Comparison of ENCODE assay signal across 13 mouse cellular contexts in the genomic region with DNA sequence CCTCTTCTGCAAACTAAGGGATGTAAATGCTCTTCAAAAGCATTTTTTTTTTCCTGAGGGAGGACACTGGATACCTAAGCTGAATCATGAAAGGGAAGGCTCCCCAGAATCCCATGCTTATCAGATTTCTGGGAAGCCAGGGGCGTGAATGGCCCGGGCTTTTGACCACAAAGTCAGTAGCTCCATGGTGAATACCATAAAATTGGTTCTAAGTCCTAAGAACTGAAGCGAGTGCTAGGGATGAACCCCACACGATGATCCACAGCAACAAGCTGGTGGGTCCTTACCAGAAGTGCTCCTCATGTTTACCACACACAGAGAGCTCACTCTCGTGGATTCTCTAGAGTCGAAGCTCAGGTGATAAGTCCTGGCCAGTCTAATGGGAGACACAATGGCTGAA. TPM values are rescaled to one million over a fixed set of nuclear protein-coding genes. Genes with fewer than 3 reads are reported as not detected.
A peak's percentile ranks its signal among the peaks of the same experiment; 100 is the strongest.
DNase-seq lines count a peak whose midpoint lies in the region; ATAC-seq and TF ChIP-seq lines count a peak whose summit lies in the region.
"Had no signal": no experiment of that assay in that cellular context is flagged by ENCODE, and none has a peak within 500 bp of the region (broad histone marks: within the 10 kb centered on the region; RNA-seq: fewer than 3 reads in every experiment).

No protein-coding gene starts in this region.

- no peak for DNase-seq in heart, embryonic 10.5 days (ENCODE audit: low spot score)
- DNase-seq in heart, postnatal 36 days = no peak
- no peak for DNase-seq in midbrain, embryonic 14.5 days
- no peak for DNase-seq in limb, embryonic 10.5 days (ENCODE audit: low spot score)
- DNase-seq in yolk sac, embryonic 10.5 days (ENCODE audit: low spot score) = no peak
- DNase-seq: cerebellum, adult 9-10 months; gastrocnemius, postnatal 25 days; lung, postnatal 4 days had no signal

- TF ChIP-seq POLR2A in myocyte (IDR thresholded peaks at IDR 0.05; ENCODE audit: insufficient read length, low read depth) = no peak

- no peak overlapping the region for H3ac ChIP-seq in myocyte (ENCODE audit: control insufficient read depth, insufficient read length)

- H3K79me2 ChIP-seq in myocyte (ENCODE audit: control insufficient read depth, insufficient read depth) = no peaks in the 10 kb centered on the region

- H3K9ac ChIP-seq in midbrain, embryonic 15.5 days = no peak overlapping the region
- H3K9ac ChIP-seq in midbrain, embryonic 14.5 days (replicated peaks; ENCODE audit: low read length) = no peak overlapping the region
- no peak overlapping the region for H3K9ac ChIP-seq in kidney, embryonic 15.5 days

- peak overlapping the region; percentile 18; the same call in 1 of the 2 replicates for H3K27ac ChIP-seq in heart, embryonic 10.5 days
- no peak overlapping the region for H3K27ac ChIP-seq in midbrain, embryonic 15.5 days
- no peak overlapping the region for H3K27ac ChIP-seq in midbrain, embryonic 14.5 days (replicated peaks; ENCODE audit: low read depth, low read length)
- peak overlapping the region; percentile 81 for H3K27ac ChIP-seq in limb, embryonic 10.5 days
- H3K27ac ChIP-seq in kidney, embryonic 15.5 days = no peak overlapping the region
- H3K27ac ChIP-seq: kidney, postnatal 0 days had no signal

- H3K4me3 ChIP-seq in heart, embryonic 10.5 days = no peak overlapping the region
- H3K4me3 ChIP-seq in midbrain, embryonic 15.5 days = no peak overlapping the region
- H3K4me3 ChIP-seq in midbrain, embryonic 14.5 days (replicated peaks; ENCODE audit: low read depth, low read length) = no peak overlapping the region
- peak overlapping the region; percentile 51; the same call in 1 of the 2 replicates for H3K4me3 ChIP-seq in limb, embryonic 10.5 days
- peak overlapping the region; percentile 33 for H3K4me3 ChIP-seq in myocyte
- H3K4me3 ChIP-seq in kidney, embryonic 15.5 days (replicated peaks) = no peak overlapping the region

- 43% methylated on average over 6 of the region's 6 CpGs for WGBS in heart, embryonic 10.5 days
- WGBS in midbrain, embryonic 15.5 days = 71% methylated on average over 6 of the region's 6 CpGs
- WGBS in midbrain, embryonic 14.5 days = 57% methylated on average over 6 of the region's 6 CpGs
- WGBS in limb, embryonic 10.5 days = 54% methylated on average over 6 of the region's 6 CpGs
- WGBS in kidney, embryonic 15.5 days = 37% methylated on average over 6 of the region's 6 CpGs

- H3K27me3 ChIP-seq in heart, embryonic 10.5 days (ENCODE audit: insufficient read depth, poor library complexity, severe bottlenecking) = no peaks in the 10 kb centered on the region
- no peaks in the 10 kb centered on the region for H3K27me3 ChIP-seq in midbrain, embryonic 15.5 days (replicated peaks)
- no peaks in the 10 kb centered on the region for H3K27me3 ChIP-seq in midbrain, embryonic 14.5 days (ENCODE audit: control insufficient read depth, insufficient read depth, low read length)
- H3K27me3 ChIP-seq in limb, embryonic 10.5 days (ENCODE audit: low read depth, poor library complexity, severe bottlenecking) = no peaks in the 10 kb centered on the region
- no peaks in the 10 kb centered on the region for H3K27me3 ChIP-seq in myocyte (ENCODE audit: control insufficient read depth, insufficient read depth, insufficient read length)
- no peaks in the 10 kb centered on the region for H3K27me3 ChIP-seq in kidney, embryonic 15.5 days

- peak overlapping the region; percentile 62; the same call in 1 of the 2 replicates for H3K4me2 ChIP-seq in midbrain, embryonic 15.5 days
- no peak overlapping the region for H3K4me2 ChIP-seq in midbrain, embryonic 14.5 days (ENCODE audit: low read length)
- H3K4me2 ChIP-seq in myocyte (ENCODE audit: low read depth) = peak overlapping the region; percentile 88
- H3K4me2 ChIP-seq in kidney, embryonic 15.5 days = no peak overlapping the region

- intact Hi-C loops in heart, postnatal 36 days (cut with DNase I) = loop anchor here (5.0 kb wide), 1 partner anchor 107 kb away; no protein-coding TSS in a partner anchor

- ATAC-seq in midbrain, embryonic 15.5 days (replicated peaks) = no peak
- ATAC-seq in midbrain, embryonic 14.5 days (ENCODE audit: low FRiP score, low TSS enrichment) = no peak
- ATAC-seq in kidney, embryonic 15.5 days (replicated peaks; ENCODE audit: low FRiP score) = no peak
- ATAC-seq: forebrain, embryonic 16.5 days had no signal

- H3K9me3 ChIP-seq in heart, embryonic 10.5 days = no peaks in the 10 kb centered on the region
- no peaks in the 10 kb centered on the region for H3K9me3 ChIP-seq in midbrain, embryonic 15.5 days
- H3K9me3 ChIP-seq in midbrain, embryonic 14.5 days (ENCODE audit: control insufficient read depth, low read length) = no peaks in the 10 kb centered on the region
- H3K9me3 ChIP-seq in limb, embryonic 10.5 days (replicated peaks) = no peaks in the 10 kb centered on the region
- H3K9me3 ChIP-seq in kidney, embryonic 15.5 days (replicated peaks) = no peaks in the 10 kb centered on the region

- no peaks in the 10 kb centered on the region for H3K36me3 ChIP-seq in heart, embryonic 10.5 days
- no peaks in the 10 kb centered on the region for H3K36me3 ChIP-seq in midbrain, embryonic 15.5 days (replicated peaks)
- no peaks in the 10 kb centered on the region for H3K36me3 ChIP-seq in midbrain, embryonic 14.5 days (ENCODE audit: control insufficient read depth, insufficient read depth, low read length)
- no peaks in the 10 kb centered on the region for H3K36me3 ChIP-seq in limb, embryonic 10.5 days
- no peaks in the 10 kb centered on the region for H3K36me3 ChIP-seq in myocyte (ENCODE audit: control insufficient read depth, insufficient read depth)
- no peaks in the 10 kb centered on the region for H3K36me3 ChIP-seq in kidney, embryonic 15.5 days

- H3K4me1 ChIP-seq in heart, embryonic 10.5 days = 0 out of 2 replicates have a peak, but pooled peaks cover 6% of the 10 kb centered on the region
- peaks cover 16% of the 10 kb centered on the region for H3K4me1 ChIP-seq in midbrain, embryonic 15.5 days
- H3K4me1 ChIP-seq in midbrain, embryonic 14.5 days (ENCODE audit: control insufficient read depth, insufficient read depth, low read length) = no peaks in the 10 kb centered on the region
- H3K4me1 ChIP-seq in limb, embryonic 10.5 days = peaks cover 23% of the 10 kb centered on the region
- H3K4me1 ChIP-seq in kidney, embryonic 15.5 days = peaks cover 15% of the 10 kb centered on the region; the same call in 1 of the 2 replicates

TF ChIP-seq in myocyte, 11 proteins besides CTCF, POLR2A, EP300 and RAD21:
- TF ChIP-seq E2F4 (IDR thresholded peaks at IDR 0.05; ENCODE audit: insufficient read depth) = no peak
- no peak for TF ChIP-seq CEBPB (IDR thresholded peaks at IDR 0.05; ENCODE audit: insufficient read depth, poor library complexity, severe bottlenecking)
- TF ChIP-seq TCF3 (IDR thresholded peaks at IDR 0.05; ENCODE audit: insufficient read length, low read depth) = no peak
- TF ChIP-seq REST (IDR thresholded peaks at IDR 0.05; ENCODE audit: insufficient read depth, insufficient read length) = no peak
- TF ChIP-seq SRF (IDR thresholded peaks at IDR 0.05; ENCODE audit: control insufficient read depth, insufficient read length, low read depth) = no peak
- no peak for TF ChIP-seq POLR2AphosphoS2 (IDR thresholded peaks at IDR 0.05; ENCODE audit: insufficient read length, low read depth)

RNA-seq across cellular contexts. Expression of a gene that starts 1.6 kb away (rescaled TPM):
- polyA plus RNA-seq in heart, embryonic 10.5 days (2016; fragmentation: Nextera tagmentation; extraction: Ambion mirVana) = 0.48 and 1.1 TPM in 2 replicates
- 1 to 10 TPM; 8.0 to 8.4 TPM for total RNA-seq in heart, postnatal 36 days (2021)
- 1.5 and 1.8 TPM in 2 replicates for polyA plus RNA-seq in midbrain, embryonic 15.5 days (2015; fragmentation: Nextera tagmentation; extraction: Ambion mirVana)
- 1.9 and 2.3 TPM in 2 replicates for polyA plus RNA-seq in midbrain, embryonic 14.5 days (2014; fragmentation: Nextera tagmentation; extraction: Ambion mirVana)
- 1.1 and 1.6 TPM in 2 replicates for polyA plus RNA-seq in limb, embryonic 10.5 days (2016; fragmentation: Nextera tagmentation; extraction: Ambion mirVana)
- 2.1 TPM for polyA plus RNA-seq in myocyte (2012; fragmentation: generic; extraction: Trizol)
- polyA plus RNA-seq in kidney, embryonic 15.5 days (2015; fragmentation: Nextera tagmentation; extraction: Ambion mirVana) = 0.47 and 0.63 TPM in 2 replicates

Comparison
In these comparisons a context has a peak if more than half of its experiments do, and no peak if none do; other contexts are left out.
1. H3K4me2 ChIP-seq: peak in midbrain, embryonic 15.5 days (single experiment) and myocyte (single experiment); none in midbrain, embryonic 14.5 days (single experiment) and kidney, embryonic 15.5 days (single experiment).
2. H3K27ac ChIP-seq: peak in heart, embryonic 10.5 days (single experiment) and limb, embryonic 10.5 days (single experiment); none in midbrain, embryonic 15.5 days (single experiment), midbrain, embryonic 14.5 days (single experiment) and kidney, embryonic 15.5 days (single experiment).
3. H3K4me3 ChIP-seq: peak in limb, embryonic 10.5 days (single experiment) and myocyte (single experiment); none in heart, embryonic 10.5 days (single experiment), midbrain, embryonic 15.5 days (single experiment), midbrain, embryonic 14.5 days (single experiment) and kidney, embryonic 15.5 days (single experiment).